Mouse (Mus musculus) embryo, embryonic 9.5 days (tissue): ENCODE measurements around the gene Fryl.
"Not testable (repeated sequence)": the region's sequence is repeated elsewhere in the genome, so short reads cannot be mapped to it uniquely, and the experiment has no call there.

Experiments used
- DNase-seq: peaks from one replicate; pipeline ENCODE4 v3.0.0-alpha.2; 2017; ENCODE audit errors: extremely low spot score

Fryl gene

DNA sequence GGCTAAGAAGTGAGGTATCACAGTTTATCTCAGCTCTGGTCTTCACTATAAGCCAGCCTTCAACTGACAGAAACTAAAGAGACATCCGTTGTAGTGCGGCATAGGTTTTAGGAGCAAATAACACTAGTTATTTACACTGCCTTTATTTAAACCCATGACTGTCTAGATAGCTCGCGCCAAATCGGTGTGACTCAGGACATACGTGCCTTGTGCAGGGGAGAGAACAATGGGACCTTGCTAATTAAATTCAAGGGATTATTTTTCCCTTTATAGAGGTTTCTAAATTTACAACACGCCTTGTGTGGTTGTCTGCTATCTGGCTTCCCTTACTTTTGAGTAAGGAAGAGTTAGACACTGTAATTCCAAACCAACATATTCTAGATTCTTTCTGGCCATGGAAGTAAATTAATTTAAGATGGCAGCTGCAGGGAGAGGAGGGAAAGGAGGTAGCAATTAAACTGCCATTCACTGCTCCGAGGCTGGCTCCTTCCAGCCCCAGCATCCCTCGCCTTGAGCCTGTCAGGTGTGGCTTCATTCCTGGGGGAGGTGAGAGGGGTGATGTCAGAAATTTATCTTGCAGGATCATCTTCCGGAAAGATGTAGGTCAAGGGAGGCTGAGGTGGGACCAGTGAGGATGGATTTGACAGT lies 154.0 kb downstream of the Fryl start:
- no peak for DNase-seq

DNA sequence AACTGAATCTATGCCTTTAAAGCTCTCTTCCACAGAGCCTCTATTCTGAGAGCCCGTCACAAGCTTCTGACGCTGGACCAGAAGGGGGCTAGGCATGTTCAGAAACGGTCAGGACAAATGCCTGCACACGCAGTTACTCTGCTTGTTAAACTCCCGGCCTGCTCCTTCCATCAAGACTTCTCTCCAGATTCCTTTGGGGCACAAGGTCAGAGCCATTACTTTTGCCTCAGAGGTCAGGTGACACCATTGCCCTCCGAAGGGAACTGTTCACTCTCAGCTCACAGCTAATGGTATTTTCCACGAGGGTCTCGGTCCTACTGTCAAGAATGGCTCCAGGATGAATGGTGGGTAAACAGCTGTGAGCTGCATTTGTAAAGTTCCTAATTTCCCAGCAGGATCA lies 164.2 kb downstream of the Fryl start:
- peak; percentile 13 for DNase-seq

DNA sequence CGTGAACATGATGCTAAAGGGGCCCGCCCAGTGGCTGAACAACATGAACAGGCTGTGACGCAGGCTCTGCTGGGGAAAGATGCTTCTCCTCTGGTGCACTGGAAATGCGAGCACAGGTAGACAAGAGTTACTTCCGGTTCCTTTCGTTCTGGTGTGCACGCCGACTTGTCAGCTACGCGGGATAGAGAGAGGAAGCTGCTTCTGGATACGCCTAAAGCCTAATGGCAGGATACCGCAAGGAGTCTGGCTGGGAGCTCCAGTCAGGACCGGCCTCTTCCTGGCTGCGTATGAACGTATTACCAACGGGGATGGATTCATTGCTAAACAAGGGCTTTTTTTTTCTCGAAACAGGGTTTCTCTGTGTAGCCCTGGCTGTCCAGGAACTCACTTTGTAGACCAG lies 167.3 kb downstream of the Fryl start:
- DNase-seq: no peak

DNA sequence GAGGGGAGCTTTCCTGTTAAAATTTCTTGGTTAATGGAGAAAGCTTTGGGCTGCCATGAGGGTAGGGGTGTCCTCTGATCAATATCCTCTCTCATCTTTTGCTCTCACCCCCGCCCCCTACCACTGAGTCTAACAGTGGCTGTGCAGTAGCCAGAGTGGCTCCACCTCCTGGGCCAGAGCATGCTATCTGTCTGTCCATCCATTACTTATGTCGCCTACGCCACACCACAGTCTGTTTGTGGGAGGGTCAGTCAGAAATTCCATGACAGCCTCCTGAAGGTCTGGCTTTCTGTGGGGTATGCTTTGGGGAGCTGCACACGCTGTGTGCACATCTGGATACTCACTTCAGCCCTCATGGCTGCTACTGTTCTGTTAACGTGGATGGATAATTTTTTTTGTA lies 174.9 kb downstream of the Fryl start:
- no peak for DNase-seq

DNA sequence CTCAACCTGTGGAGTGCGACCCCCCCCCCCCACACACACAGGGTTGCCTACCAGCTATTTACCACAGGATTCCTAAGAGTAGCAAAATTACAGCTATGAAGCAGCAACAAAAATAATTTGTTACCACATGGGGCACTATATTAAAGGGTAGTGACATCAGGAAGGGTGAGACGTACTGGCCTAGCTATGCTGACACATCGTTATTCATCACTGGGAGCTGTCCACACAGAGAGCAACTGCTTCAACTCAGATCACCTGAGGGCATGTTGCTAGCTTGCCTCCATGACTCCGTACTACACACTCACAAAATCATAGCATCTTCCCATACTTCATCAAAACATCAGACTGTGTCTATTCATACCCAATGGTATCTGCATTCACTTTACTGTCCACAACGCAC lies 176.6 kb downstream of the Fryl start:
- no peak for DNase-seq

DNA sequence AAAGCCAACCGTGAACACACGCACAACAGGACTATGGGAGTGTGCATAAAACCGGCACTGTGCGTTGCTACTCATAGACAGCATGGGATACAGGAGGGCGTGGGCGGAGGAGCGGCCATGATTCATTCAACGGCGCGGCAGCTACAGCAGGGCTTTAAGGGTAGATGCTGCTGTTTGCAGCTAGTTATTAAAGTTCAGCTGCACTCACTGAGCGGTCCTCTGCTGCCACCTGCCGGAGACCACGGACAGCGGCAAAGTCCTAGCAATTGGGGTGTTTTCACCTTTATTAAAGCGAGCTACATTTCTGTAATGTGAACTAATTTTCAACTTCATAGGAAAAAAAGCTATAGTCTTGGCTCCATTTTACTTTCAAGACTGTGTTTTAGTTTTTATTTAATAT lies 185.1 kb downstream of the Fryl start:
- DNase-seq: peak; percentile 61

DNA sequence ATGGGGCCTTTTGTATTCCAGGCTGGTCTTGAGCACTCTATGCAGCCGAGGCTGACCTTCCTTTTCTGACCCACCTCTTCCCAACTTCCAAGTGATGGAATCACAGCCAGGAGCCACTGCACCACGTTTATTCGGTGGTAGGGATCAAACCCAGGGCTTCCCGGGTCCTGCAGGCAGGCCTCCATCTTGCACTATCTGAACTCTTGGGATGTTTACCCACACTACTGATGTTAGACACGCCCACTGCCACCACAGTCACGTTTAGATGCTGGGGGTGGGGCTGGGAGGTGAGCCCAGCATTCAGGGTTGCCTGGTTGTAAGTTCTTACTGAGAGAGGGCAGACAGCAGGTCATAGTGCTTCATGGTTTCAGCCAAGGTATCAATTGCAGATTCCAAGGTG lies 189.5 kb downstream of the Fryl start:
- DNase-seq: no peak

DNA sequence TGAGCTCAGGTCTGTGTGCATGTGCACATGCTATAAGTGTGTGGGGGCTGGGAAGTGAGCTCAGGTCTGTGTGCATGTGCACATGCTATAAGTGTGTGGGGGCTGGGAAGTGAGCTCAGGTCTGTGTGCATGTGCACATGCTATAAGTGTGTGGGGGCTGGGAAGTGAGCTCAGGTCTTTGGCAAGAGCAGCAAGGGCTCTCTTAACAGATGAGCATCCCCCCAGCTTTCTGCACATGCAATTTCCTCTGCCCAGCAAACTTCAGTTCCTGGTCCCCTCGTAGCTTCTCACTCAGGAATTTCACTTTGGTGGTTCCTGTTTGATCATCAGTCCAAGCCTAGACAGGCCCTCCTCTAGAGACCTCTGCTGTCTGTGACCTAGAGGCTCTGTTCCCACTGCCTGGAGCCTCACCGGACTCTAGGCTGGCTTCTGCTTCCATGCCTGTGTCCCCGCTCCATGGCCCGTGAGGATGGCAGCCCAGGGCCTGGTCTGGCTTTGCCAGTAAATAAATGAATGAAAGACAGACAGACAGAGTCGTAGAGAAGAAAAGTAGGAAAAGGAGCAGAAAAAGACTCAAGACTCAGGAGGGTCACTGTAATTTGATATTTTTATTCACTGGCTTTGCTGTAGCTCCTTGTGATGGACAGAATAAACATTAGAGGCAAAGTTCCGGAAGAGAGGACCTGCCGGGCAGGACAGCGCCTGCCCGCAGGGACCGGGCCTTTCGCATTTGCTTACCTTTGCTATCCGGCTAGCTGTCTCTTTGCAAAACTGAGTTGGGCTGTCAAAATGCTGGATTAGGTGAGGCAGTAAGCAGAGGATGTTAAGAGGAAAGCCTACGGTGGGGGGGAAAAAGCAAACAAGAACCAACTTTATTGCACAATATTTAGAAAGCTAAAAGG lies 192.4 kb downstream of the Fryl start:
- peak; percentile 6 for DNase-seq

DNA sequence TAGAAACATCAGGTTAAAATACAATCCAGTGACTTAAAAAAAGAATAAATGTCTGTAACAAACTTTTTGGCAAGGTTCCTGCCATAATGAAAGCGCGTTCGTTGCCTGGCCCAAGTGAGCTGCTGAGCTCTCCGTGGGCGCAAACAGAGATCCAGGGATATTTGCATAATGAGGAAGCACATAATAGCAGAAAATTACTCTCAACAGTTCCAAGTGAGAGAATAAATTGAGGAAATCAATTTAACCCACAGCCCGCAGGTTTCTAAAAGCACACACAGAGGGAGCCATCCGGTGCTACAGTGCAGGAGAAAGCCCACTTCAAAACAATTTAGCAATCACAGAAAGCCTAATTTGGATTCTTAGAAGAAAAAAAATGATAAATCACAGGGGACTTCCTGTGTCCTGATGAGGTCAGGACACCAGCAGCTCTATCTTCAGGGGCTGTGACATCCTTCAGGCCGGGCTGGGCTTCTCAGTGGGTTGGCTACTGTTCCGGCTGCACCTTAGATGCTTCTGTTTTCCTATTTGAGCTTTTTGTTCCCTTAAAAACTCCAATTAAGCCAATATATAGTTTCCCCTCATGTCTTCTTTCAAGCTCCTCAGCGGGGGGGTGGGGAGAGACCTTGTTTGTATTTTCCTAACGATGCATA lies 194.8 kb downstream of the Fryl start:
- DNase-seq: no peak

DNA sequence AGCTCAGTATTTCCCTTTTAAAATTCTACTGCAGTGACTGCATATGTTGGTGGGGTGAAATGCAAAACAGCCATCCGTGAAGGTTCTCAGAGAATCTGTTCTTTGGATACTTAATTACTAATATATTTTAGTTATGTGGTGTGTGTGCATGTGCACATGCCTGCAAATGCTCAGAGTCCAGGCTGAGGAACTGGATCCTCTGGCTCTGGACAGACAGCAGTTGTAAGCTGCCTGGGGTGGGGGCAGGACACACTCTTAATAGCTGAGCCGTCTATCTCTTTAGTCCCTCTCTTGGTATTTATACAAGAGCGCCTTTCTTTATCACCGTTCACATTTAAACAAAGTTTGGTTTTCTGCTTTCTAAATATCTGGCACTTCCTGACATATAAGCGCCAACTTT lies 199.5 kb downstream of the Fryl start:
- DNase-seq: no peak

DNA sequence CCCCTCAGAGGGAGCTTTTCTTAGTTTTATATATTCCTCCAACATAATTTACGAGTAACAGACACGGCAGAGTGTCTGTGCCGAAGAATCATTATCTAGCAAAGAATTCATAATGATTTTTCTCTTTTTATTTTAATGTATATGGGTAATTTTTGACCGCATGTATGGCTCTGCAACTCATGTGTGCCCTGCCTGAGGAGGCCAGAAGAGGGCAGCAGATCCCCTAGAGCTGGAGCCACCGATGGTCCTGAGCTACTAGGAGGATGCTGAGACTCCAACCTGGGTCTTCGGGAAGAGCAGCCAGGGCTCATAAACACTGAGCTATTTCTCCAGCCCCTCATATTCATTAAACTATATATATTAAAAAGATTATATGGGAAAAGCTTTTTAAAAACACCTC lies 200.0 kb downstream of the Fryl start:
- DNase-seq: no peak

DNA sequence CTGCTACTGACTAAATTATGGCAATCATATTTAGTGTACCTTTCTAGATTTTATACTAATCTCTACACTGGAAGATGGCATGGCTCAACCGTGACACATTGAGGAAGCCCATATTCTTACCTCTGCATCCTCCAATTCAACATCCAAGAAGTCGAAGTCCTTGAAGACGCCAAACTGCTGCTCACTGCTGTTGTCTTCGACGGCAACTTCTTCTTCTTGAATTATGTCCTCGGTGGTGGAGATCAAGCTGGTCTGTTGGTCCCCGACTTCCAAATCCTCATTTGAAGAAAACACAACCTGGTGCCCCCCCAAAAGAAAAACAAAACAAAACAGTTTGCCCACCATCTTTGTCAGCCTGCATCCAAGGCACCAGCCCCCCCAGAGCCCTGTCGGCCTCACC lies 202.5 kb downstream of the Fryl start:
- no peak for DNase-seq

DNA sequence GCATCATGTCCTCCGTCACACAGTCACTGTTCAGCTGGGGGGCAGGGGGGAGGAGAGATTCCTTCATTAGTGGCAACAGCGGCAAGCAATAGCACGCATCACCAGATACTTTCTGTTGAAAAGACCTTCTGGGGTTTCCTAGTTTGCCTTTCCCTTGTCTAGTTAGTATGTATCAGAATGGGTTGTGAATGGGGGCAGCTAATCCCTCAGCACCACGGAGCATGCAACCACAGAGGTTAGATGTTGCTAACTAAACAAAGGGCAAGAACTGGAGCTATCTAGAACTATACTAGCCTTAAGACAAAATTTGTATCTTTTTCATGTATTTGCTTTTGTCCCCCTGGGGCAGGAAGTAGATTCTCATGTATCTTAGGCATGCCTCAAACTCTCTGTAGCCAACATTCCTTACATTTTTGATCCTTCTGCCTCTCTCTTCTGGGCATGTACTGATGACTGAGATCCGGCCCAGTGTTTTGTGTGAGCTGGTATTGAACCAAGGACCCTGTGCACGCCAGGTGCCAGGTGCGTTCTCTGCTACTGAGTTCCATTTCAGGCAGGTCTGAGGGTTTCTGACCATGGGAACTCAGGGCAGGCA lies 208.7 kb downstream of the Fryl start:
- DNase-seq: no peak

DNA sequence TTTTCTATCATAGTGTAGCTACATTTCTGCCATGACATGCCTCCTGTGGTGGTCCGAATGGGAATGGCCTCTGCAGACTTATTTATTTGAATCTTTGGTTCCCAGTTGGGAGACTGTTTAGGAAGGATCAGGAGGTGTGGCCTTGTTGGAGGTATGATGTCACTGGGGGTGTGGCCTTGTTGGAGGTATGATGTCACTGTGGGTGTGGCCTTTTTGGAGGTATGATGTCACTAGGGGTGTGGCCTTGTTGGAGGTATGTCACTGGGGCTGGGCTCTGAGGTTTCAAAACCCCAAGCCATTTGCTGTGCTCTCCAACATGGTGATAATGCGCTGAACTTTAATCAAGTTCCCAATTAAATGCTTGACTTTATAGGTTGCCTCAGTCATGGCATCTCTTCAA lies 212.4 kb downstream of the Fryl start:
- DNase-seq: no peak

DNA sequence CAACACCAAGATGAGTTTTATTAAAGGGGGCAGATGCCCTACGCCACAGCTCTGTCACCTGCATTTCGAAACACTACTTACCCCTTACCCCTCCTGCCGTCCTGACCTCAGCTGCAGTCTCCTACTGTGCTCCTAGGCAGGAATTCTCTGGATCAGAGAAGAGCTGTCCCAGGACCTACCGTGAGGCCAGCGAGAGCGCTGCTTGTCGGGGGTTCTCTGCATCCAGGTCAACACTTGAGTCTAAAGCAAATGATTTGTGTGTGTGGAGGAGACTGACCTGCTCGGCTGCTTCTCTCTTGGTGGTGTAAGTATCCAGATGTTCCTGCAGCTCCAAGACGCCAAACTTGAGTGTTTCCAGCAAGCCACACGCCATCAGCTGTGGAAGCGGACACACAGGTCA lies 223.9 kb downstream of the Fryl start:
- DNase-seq: no peak

DNA sequence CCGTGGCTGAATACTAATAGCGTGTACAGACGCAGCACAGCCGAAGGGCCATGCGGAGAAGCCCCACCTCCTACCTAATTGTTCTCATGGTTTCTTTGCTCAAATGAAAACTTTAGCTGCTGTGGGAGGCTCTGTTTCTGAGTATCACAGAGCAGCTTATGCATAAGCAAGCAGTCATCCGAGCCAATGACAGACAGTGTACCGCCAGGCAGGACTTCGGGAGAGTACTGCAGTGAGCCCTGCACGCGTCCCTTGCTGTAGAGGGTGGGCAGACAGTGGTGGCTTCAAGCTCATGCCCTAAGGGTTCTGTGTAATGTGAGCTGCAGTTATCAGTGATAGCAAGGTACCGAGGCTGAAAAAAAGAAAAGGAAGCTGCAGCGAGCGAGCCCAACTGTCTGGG lies 227.8 kb downstream of the Fryl start:
- DNase-seq: no peak

DNA sequence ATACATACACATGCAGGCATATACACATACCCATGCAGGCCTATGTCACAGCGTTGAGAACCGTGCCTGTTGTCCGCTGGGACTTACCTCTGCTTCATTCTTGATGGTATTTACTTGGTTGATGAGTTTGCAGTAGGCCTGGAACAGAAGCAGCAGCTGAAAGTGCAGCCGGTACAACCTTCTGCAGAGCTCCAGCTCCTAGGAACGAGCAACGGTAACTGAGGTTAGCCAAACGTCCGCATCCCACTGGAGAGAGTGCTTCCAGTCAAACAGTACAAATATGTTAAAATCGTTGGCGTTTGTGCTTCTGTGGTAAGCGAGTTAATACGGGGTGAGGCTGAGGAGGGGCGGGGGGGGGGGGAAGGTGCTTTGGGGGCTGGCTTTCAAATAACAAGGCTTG lies 232.6 kb downstream of the Fryl start:
- no peak for DNase-seq

DNA sequence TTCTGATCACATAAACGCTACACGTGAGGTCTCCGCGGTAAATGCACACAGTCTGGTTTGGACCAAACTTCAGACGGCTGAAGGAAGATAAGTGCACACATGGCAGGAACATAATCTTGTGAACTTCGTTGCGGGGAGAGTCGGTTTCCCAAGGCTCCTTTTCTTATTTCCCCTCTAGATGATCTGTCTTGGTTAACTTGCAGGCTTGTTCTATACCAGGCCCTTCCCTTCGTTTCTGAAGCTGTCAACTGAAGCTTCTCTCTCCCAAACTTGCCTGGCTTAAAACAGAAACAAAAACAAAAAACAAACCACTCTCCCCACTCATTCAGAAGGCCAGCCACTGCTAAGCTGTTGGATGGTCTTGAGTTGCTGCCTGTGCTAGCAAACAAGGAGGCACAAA lies 241.7 kb downstream of the Fryl start:
- no peak for DNase-seq

DNA sequence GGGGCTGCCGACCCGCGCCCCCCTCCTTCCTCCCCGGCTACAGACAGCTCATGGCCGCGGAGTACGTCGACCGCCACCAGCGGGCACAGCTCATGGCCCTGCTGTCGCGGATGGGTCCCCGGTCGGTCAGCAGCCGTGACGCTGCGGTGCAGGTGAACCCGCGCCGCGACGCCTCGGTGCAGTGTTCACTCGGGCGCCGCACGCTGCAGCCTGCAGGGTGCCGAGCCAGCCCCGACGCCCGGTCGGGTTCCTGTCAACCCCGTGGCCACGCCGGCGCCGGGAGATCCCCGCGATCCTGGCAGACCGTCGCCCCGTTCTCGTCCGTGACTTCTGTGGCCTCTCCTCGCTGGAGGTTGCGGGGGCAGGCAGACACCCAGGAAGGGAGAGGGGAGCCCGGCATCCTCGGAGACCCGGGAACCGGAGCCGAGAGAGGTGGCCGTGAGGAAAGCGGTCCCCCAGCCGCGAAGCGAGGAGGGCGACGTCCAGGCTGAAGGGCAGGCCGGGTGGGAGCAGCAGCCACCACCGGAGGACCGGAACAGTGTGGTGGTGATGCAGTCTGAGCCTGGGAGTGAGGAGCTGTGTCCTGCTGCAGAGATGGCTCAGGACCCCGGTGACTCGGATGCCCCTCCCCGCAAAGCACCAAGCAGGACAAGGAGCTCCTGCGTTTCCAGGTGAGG lies 242.7 kb downstream of the Fryl start:
- peak; percentile 31 for DNase-seq

DNA sequence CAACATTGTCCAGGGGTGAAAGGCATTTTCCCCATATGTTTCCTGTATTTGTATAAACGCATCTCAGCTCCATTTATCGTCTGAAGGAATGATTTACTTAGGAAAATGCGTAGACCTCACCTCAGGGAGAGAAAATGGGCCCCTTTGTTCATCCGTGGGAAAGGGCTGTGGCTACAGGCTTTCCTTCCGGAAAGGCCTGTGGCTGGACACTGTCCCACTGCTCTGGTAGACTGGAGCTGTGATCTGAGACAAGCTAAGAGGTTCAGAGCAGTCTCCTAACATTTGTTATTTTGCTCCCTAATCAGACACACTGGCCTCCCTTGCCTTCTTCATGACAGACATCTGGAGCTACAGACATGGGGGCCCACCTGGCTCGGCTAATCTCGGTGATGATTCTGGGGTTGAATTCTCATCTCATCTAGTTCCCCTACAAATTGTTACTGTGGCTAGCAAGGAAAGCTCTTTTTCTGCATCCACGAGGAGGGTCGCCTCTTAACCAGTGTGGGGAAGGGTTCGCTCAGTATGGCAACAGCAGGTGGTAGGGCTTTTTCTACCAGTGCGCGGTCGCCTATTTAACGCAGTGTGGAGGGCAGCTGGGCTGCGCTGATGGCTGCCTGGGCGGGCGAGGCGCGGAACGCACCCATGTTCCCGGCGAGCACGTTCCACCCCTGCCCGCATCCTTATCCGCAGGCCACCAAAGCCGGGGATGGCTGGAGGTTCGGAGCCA lies 243.4 kb downstream of the Fryl start:
- peak; percentile 15 for DNase-seq

DNA sequence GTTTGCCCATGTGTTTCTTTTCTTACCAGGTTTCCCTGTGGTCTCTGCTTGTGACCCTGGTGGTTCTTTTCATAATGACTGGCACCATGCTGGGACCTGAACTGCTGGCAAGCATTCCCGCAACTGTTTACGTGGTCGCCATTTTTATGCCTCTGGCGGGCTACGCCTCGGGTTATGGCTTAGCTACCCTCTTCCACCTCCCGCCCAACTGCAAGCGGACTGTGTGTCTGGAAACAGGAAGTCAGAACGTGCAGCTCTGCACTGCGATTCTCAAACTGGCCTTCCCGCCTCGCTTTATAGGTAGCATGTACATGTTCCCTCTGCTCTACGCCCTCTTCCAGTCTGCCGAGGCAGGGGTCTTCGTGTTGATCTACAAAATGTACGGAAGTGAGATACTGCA lies 244.6 kb downstream of the Fryl start:
- not testable (repeated sequence) for DNase-seq
